Mouse (Mus musculus) heart, postnatal 10 days (tissue): Measurements from ENCODE around the gene Slc4a1. TPM values are rescaled to one million over a fixed set of nuclear protein-coding genes. Genes with fewer than 3 reads are reported as not detected.
"Not testable (repeated sequence)": the region's sequence is repeated elsewhere in the genome, so short reads cannot be mapped to it uniquely, and the experiment has no call there.

ENCODE experiments used
- DNase-seq, 2 experiments: peaks; one replicate each; pipeline ENCODE4 v3.0.0; 2021
- intact Hi-C: fragments of 180-260 bp; cut with DNase I; formaldehyde crosslinking; loops from one replicate; pipeline ENCODE4 v1.15.1; 2025
- total RNA-seq, 2 experiments: library from RNA; stranded (reverse); gene quantifications; 2 replicates each; pipeline ENCODE4 v1.2.3; 2021

Slc4a1 gene
- total RNA-seq, 2 experiments from 2014 or later = 3.5 to 13.0 TPM

DNA sequence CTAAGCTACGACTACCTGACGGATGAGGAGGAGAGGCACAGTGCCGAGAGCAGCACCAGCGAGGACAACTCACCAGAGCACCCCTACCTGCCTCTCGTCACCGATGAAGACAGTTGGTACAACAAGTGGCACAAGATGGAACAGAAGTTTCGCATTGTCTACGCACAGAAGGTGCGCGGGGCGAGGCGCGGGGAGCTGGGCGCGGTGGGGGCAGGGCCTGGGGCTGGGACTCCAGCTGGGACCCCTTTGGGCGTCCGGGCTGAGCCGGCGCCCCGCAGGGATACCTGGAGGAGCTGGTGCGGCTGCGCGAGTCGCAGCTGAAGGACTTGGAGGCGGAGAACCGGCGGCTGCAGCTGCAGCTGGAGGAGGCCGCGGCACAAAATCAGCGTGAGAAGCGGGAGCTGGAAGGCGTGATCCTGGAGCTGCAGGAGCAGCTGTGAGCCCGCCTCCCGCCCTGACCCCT lies 33.6 kb upstream of the Slc4a1 start:
- intact Hi-C loops = no loop called here
- DNase-seq = peak; percentile 31 to 37

DNA sequence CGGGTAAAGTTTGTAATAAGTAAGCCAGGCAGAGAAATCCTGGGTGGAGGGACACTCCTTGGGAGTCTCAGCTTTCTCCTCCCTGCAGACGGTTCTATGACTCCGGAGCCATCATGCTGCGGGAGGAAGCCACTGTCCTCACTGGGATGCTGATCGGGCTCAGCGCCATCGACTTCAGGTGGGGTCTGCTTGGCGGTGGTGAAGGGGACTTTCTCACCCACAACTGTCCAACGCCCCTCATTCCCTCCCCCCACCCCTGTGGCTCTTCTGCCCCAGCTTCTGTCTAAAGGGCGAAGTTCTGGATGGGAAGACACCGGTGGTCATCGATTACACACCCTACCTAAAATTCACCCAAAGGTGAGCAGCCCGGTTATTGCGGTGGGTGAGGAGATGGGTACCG lies 33.1 kb upstream of the Slc4a1 start:
- no peak for DNase-seq
- intact Hi-C loops = no loop called here

DNA sequence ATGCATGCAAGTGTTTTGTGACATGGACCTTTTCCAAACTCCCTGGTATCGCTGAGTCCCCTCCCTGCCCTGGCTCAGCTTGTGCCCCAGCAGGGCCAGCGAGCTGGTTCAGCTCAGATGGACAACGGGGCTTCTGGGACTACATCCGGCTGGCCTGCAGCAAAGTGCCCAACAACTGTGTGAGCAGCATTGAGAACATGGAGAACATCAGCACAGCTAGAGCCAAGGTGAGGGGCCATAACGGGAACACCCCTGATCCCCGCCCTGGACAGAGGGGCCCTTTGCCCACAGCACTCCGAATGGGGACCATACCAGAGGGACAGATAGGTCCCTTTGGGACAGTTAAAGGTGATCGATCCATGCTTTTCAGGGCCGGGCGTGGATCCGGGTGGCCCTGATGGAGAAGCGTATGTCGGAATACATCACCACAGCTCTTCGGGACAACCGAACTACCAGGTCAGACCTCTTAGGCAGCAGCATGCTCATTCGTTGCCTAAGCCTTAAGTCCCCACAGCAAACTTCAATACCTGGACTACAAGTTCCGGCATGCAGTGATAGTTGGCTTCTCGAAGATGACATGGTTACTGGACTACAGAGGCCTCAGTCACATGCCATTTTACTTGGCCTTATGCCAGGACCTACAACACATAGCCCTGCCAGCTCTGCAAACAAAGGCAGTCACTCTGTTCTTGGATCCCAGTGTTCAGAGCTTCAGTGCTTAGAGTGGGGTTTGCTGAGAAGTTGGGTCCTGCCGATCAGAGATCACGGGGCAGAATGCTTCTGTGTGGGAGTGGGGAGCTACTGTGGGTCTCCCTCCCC lies 32.2 kb upstream of the Slc4a1 start:
- intact Hi-C loops = no loop called here
- DNase-seq = peak; percentile 62 to 72

DNA sequence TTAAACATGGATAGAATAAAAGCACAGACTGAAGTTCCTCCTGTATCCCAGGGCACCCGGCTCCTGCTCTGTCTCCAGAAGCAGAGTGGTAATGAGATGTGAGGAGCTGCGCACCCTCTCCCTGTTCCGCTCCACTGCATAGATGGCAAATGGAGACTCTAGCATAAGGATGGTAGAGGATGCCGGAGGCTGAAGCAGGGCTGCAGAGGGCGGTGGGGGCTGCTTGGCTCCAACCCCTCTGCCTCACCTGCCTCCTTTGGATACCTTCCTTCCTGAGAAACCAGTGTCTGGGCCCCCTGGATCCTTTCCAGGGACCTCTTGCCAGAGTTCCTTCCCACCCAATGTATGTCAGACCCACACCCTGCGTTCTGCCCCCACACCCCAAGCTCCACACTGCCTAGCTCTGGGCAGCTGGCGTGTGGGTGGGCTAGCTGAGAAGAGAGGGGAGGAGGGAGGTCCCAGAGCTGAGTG lies 30.7 kb upstream of the Slc4a1 start:
- intact Hi-C loops = no loop called here
- DNase-seq = no peak

DNA sequence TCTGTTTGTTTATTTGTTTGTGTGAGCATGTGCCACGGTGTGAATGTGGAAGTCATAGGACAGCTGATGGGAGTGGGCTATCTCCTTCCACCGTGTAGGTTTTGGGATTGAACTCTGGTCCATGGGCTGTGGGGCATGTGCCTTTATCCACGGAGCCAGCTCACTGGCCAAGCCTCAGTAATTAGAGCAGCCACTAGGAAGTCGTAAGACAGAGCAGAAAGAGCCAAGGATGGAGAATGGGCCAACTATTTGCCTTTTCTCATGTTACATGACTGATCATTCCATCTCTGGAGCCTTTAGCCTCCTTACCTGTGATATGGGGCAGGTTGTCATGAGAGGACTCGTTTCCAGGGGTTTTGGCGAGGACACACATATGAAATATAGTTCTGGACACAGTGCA lies 30.3 kb upstream of the Slc4a1 start:
- intact Hi-C loops = no loop called here
- DNase-seq = no peak

DNA sequence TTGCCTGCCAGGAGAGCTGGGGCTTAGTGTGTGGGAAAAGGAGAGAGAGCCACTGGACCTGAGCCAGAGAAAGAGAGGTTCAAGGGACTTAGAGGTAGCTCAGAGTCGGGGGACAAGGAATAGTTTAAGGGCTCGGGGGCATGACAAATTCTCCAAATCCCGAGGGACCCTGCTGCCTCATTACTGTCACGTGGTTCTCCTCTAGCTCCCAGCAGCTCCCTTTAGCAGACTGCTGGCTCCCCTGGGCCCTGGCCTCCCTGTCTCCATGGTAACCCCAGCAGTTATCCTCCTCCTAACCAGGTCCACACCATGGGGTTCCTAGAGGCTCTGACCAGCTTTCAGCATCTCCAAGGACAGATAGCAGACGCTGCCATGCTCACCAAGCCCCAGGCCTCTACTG lies 29.2 kb upstream of the Slc4a1 start:
- intact Hi-C loops = no loop called here
- DNase-seq = no peak

DNA sequence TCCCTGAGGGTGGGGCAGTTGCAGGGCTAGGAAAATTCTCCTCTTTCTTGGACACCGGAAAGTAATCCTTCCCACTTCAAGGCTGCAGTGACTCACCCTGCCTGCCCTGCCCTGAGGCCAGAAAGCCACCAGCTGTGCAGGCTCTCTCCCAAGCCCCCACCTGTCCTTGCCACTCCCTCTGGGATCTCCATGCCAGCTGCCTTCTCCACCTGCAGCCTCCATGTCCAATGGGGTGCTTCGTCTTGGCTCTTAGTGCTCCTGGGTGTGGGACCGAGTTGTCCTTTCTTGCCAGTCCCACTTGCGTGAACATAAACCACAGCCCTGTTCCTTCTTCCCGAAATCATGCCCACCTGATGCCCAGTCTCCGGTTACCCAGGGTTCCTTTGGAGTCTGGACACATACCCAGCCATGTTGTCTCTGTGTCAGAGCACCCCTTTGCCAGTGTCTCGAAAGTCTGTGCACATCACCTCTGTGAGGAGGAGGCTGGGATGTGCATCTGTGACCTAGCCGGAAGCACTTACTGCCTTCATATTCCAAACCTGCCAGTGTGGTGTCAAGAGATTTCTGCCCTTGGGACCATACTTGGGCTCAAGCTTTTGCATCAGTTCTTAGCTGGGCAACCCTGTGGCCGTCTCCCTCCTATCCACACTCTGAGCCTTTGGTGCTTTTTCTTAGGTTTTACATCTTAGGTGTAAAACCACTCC lies 28.6 kb upstream of the Slc4a1 start:
- DNase-seq = no peak
- intact Hi-C loops = no loop called here

DNA sequence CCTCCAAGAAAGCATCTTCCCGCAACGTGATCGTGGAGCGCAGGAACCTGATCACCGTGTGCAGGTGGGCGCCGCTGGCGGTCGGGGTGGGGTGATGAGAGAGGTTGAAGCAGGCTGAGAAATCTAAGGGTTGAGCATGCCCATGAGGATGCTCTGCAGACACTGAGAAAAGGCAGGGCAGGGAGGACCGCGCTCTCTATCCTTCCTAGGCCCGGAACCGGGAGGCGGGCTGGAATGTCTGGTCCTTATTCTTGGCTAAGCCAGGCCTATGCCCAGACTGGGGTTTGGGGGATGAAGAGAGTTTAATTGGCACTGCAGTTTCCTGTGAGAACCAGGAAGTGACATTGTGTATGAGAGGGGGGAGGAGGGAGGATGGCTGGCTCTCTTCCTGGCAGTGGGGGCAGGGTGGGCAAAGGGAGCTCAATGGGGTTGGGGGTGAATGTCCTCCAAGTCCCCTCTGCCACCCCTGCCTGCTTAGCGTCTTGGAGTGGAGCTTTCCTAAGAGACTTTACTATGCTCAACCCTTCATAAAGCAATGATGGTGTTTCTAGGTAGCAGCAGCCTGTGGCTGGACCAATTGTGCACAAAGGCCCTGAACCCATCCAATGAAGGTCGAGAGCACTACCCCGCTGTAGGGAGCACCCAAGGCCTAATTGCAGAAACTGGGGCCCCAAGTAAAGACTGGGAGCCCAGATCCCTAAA lies 27.9 kb upstream of the Slc4a1 start:
- intact Hi-C loops = no loop called here
- DNase-seq = no peak

DNA sequence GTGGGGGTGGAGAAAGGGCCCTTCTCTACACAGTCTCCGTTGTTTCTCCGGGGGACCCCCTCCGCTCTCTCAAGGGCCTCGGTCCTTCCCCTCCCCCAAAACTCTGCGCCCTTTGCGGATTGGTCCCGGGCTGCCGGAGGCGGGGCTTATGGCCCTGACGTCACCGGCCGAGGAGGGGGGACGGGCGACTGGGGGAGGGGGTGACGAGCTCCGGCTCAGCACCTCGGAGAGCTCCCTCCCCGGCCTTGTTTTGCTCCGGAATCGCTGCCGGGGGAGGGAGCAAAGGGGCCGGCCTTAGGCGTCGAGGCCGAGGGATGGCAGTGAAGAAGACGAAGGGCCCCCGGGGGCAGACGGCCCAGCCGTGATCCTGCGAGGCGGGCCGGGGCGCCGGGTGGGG lies 27.2 kb upstream of the Slc4a1 start, which contains the start of gene Rundc3a:
Gene Rundc3a (plus strand): TSS at position 166 of the 397 bp plus-strand sequence.
- intact Hi-C loops = no loop called here
- peak; percentile 79 to 85 for DNase-seq

DNA sequence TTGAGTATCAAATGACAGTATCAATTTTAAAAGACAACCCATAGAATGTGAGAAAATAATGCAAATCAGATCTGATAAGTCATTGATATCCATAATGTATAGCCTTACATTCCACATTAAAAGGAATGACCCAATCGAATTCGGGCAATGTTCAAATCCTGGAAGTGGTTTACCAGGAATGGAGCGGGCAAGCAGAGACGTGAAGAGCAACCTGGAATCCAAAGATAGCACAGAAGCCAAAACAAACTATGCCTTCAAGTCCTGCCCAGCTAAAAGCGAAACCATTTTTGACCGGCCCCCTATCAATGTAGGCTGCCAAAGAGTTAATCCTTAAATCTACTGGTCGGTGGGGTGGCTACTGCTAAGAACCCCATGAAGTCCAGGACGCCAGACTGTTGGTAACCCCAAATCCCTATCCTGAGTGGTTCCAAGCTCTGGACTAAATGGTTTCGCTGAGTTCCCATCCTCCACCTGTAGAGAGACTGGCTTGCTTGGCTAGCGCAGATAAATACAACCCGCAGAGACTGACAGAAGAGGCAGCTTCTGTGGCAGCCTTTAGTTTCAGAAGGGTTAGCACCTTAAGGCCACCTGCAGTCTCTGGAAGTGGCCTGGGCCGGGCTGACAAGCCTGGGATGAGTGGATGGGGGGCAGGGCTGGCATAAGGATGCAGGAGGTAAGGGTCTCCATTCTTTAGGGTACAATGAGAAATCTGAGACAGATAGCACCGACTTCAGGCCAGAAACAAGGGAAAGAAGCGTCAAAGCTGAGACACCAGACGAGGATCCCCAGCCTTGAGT lies 26.6 kb upstream of the Slc4a1 start:
- no peak for DNase-seq
- intact Hi-C loops = no loop called here

DNA sequence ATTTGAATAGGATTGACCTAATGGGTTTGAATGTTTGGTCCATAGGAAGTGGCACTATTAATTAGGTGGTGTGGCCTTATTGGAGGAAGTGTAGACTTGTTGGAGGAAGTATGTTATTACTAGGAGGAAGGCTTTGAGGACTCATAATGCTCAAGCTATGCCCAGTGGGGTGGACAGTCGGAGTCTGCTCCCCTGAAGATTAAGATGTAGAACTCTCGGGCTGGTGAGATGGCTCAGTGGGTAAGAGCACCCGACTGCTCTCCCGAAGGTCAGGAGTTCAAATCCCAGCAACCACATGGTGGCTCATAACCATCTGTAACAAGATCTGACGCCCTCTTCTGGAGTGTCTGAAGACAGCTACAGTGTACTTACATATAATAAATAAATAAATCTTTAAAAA lies 23.4 kb upstream of the Slc4a1 start:
- intact Hi-C loops, DNase-seq: not testable (repeated sequence)

DNA sequence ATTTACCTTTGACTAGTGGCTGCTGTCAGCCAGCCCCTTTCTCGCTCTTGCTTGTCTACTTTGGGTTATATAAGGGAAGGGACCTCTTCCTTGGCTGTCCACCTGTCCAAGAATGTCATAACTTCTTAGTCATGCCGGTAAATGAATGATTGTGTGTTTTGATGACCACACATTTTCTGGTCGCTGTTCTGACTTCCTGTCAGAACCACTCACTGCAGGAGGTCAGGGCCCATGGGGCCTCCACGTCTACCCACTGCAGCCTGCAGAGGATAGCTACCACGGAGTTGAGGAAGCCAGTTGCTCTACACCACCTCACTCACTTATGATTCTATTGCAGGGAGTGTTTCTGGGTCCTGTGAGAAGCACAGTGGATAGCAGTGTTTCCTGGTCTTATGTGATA lies 20.1 kb upstream of the Slc4a1 start:
- intact Hi-C loops = no loop called here
- DNase-seq = no peak

DNA sequence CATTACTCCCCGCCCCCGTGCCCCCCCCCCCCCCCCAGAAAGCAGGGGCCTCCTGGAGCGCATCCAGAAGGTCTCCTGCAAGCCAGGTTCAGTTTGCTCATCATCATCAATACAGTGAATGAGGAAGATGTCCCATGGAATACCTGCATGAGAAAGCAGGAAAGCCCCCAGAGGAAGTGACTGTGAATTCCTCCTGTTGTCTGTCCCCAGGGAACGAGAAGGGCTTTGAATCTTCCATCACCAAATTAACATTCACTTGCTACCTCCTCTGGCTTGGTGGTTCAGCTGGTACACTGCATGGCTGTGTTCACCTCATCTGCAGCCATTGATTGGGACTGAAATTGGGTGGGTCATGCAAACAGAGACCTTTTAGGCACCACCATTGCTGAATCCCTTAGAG lies 19.1 kb upstream of the Slc4a1 start:
- intact Hi-C loops = no loop called here
- DNase-seq = no peak

DNA sequence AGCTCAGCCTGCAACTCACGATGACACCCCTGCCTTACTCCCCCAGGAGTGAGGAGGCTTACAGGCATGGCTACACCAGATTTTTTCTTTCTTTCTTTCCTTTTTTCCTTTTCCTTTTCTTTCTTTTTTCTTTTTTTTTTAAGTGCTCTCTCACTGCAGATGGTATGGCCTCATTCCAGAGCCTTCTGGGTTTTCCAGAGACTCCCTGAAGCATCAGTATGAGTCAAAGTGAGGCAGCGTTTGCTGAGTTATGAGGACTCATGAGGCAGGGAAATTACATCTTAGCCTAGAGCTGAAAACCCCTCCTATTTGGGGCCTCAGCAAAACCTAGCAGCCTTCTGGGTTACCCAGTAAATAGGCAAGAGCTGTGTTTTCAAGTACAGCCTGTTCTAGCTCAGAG lies 18.4 kb upstream of the Slc4a1 start:
- intact Hi-C loops = no loop called here
- DNase-seq = no peak

DNA sequence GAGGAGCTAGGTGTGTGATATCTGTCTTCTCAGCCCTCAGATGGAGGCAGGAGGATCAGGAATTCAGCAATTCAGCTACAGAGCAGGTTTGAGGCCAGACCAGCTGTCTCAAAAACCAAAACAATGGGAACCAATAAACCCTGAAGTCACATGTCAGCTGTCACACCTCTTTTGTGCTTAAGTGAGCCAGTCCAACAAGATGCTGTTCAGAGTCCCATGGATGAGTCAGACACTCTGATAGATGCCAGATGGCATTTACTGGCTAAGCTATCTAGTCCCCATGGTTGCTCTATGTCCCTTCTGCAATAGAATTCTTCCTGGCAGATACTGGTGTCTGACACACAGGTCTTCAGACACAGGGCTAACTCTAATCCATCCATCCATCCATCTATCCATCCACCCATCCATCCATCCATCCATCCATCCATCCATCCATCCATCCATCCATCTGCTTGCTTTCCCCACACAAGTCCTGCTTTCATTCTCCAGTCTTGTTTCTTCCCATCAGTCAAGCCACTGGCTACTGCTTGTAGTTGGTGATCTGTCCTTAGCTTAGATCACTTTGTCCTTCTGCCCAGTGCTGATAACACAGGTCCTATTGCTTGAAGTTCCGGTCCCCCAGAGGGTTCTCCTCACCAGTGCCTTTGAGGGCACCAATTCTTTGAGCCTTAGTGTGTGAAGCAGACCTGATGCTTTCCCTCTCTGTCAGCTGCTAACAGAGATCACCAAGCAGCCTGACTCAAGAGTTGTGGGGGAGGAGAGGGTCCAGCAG lies 17.5 kb upstream of the Slc4a1 start:
- no peak for DNase-seq
- intact Hi-C loops = no loop called here

DNA sequence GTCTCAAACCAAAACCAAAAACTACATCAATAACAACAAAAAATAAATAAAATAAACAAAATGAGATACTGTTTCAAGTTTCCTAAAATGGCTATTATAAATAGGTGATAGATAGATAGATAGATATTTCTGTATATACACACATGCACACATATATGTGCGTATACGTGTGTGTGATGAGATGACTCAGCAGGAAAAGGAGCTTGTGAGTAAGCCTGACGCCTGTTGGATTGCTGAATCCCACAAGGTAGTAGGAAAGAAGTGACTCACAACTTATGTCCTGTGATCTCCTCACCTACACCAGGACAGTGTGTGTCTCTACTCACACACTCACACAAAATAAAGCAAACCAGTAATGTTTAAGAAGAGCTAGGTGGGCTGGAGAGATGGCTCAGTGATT lies 16.8 kb upstream of the Slc4a1 start:
- intact Hi-C loops = no loop called here
- no peak for DNase-seq

DNA sequence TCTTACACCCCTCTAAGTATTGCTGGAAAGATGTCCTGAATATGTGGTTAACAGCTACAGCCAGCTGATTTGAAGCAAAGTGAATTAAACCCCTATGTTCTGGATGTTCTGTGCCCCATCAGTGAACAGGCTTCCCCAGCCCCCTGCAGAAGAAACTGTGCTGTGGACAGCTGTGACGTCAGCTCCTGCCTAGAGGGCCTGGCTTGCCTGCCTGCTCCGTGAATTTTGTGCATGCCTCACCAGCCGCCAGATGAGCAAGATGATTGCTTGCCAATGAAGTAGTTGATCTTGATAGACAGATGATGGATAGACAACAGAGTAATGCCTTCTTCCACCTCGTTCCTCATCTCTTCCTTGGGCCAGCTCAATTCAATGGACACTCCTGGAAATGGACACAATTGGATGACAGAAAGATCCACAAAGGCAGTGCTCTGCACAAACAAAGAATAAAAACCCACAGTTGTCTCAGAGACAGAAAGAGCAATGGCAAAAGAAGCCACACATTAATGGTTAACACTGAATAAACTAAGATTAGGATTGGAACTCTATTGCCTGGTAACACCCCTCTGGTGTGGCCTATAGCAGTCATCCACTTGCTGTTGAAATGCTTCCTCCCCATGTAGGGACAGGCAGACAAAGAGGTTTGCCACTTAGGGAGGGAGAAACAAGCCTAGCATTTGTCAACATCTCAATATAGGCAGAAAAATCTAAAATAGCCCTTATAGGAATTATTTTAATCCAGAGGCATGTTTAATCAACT lies 15.5 kb upstream of the Slc4a1 start:
- DNase-seq = no peak
- intact Hi-C loops = no loop called here

DNA sequence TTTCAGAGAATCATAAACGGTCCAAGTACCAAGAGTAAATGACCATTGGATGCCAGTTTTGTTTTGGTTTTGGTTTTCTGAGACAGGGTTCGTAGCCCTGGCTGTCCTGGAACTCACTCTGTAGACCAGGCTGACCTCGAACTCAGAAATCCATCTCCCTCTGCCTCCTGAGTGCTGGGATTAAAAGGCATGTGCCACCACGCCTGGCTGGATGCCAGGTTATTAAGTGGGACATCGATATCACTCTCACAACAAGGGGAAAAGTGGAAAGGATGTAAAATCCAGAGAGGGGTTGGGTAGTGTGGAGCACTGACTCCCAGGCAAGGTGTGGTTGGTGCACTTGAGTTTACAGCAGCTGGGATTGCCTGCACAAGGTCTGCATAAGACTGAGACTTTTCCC lies 14.1 kb upstream of the Slc4a1 start:
- no peak for DNase-seq
- intact Hi-C loops = no loop called here

DNA sequence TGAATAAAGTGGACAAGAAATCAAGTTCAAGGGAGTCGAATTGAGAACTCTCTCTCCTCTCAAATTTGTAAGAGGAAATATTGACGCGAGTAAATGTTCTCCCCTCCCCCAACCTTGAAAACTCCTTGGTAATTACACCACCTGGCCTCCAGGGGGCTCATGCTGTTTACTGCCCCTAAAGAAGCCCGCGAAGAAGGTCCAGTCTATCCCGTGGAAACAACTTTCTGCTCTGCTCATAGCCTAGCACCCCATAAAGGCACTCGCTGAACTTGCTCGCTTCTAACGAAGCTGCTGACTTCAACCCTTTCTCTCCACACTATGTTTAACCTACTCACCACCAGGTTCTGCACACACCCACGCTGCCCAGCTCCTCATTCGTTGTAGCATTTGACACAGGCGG lies 11.2 kb upstream of the Slc4a1 start:
- intact Hi-C loops = loop anchor here (5.0 kb wide), 1 partner anchor 45 kb away; no protein-coding TSS in a partner anchor
- no peak for DNase-seq
